Mouse (Mus musculus) liver, embryonic 14.5 days (tissue): ENCODE measurements around the gene Marveld1. TPM values are rescaled to one million over a fixed set of nuclear protein-coding genes. Genes with fewer than 3 reads are reported as not detected.
A peak's percentile ranks its signal among the peaks of the same experiment; 100 is the strongest.

Experiments
- ATAC-seq: fragments of 200-750 bp; cut with Nextera tagmentation; 2 replicates; pipeline ENCODE4 v1.8.0; 2017; ENCODE audit warnings: moderate number of reproducible peaks, mild to moderate bottlenecking, moderate library complexity; ENCODE audit not compliant: insufficient read depth
- DNase-seq, 3 experiments: peaks; one replicate each; pipeline ENCODE4 v3.0.0-alpha.2; 2012 to 2013; ENCODE audit warnings: low read depth in 3 of 3, low spot score in 3 of 3
- H3K27ac ChIP-seq: fragments of 300-500 bp; sonication (generic); 2 replicates; pipeline ENCODE4 v1.5.1; 2014; ENCODE audit warnings: moderate library complexity, mild to moderate bottlenecking, control low read depth, inconsistent platforms
- H3K27me3 ChIP-seq: fragments of 300-500 bp; sonication (generic); 2 replicates; pipeline ENCODE4 v1.6.1; 2014; ENCODE audit warnings: mild to moderate bottlenecking, low read length, moderate library complexity; ENCODE audit not compliant: control insufficient read depth, insufficient read depth
- H3K36me3 ChIP-seq: fragments of 300-500 bp; sonication (generic); replicated peaks from 2 replicates; pipeline ENCODE4 v1.6.1; 2014; ENCODE audit warnings: low read depth; ENCODE audit not compliant: control insufficient read depth, insufficient read depth
- H3K4me1 ChIP-seq, 2 experiments: fragments of 200-500 bp in 1 of 2; fragments of 300-500 bp in 1 of 2; sonication (generic) in 1 of 2; replicated peaks; 2 replicates each; pipeline ENCODE4 v1.6.1; 2012 to 2014; ENCODE audit warnings: antibody characterized with exemption in 1 of 2, inconsistent platforms in 1 of 2, low read length in 1 of 2; ENCODE audit not compliant: control insufficient read depth in 2 of 2, insufficient read depth in 2 of 2
- H3K4me2 ChIP-seq: fragments of 300-500 bp; sonication (generic); 2 replicates; pipeline ENCODE4 v1.6.1; 2014; ENCODE audit warnings: low read depth, mild to moderate bottlenecking, control low read depth, moderate library complexity
- H3K4me3 ChIP-seq, 2 experiments: fragments of 200-500 bp in 1 of 2; fragments of 300-500 bp in 1 of 2; sonication (generic) in 1 of 2; 2 replicates each; pipeline ENCODE4 v1.5.1; 2012 to 2014; ENCODE audit warnings: low read depth in 2 of 2, low read length in 2 of 2, mild to moderate bottlenecking in 2 of 2, control low read depth in 1 of 2, inconsistent platforms in 1 of 2, moderate library complexity in 1 of 2; ENCODE audit not compliant: insufficient read depth in 1 of 2
- H3K9ac ChIP-seq: fragments of 300-500 bp; sonication (generic); replicated peaks from 2 replicates; pipeline ENCODE4 v1.6.1; 2014; ENCODE audit warnings: mild to moderate bottlenecking, control low read depth, moderate library complexity
- H3K9me3 ChIP-seq: fragments of 300-500 bp; sonication (generic); 2 replicates; pipeline ENCODE4 v1.6.1; 2016; ENCODE audit warnings: low read length, mixed read lengths; ENCODE audit not compliant: control insufficient read depth
- CTCF ChIP-seq: IDR thresholded peaks from 2 replicates; pipeline ENCODE4 v1.5.1; 2016; ENCODE audit warnings: antibody characterized with exemption, low read depth, control low read depth
- EP300 ChIP-seq: IDR thresholded peaks from 2 replicates; pipeline ENCODE4 v1.6.1; 2016; ENCODE audit warnings: antibody characterized with exemption, low read depth
- WGBS: fragments of 180-500 bp; shearing (Covaris S2); extraction: QIAGEN DNeasy Blood & Tissue Kit; methylation state at CpG from one replicate; pipeline ENCODE4 v1.1.7; 2014; ENCODE audit not compliant: insufficient replicate concordance; 5-methylcytosine and 5-hydroxymethylcytosine counted together
- polyA plus RNA-seq, 2 experiments: library from polyadenylated mRNA; depleted of rRNA in 1 of 2; stranded (reverse) in 1 of 2; unstranded in 1 of 2; fragments of >200 nt; fragmentation: Nextera tagmentation in 1 of 2; extraction: Ambion mirVana in 1 of 2; gene quantifications; 2 replicates each; pipeline versions ENCODE4 v1.2.1 to v1.2.3; 2012 to 2014

Gene Marveld1
- polyA plus RNA-seq, 2 experiments: 1.6 to 7.6 TPM

GRCm38 (mm10) chr19:42167489-42167888 is 20.3 kb downstream of the Marveld1 start:
- no peak for DNase-seq

GRCm38 (mm10) chr19:42169322-42169975 is 22.2 kb downstream of the Marveld1 start:
- H3K4me2 ChIP-seq: peak overlapping the region; percentile 87
- H3K4me3 ChIP-seq: peak overlapping the region in 1 of 2 experiments; percentile 71; a peak in 2 of 4 replicates
- peaks cover 6% of the 10 kb centered on the region for H3K27me3 ChIP-seq
- H3K36me3 ChIP-seq: no peaks in the 10 kb centered on the region
- H3K27ac ChIP-seq: peak overlapping the region; percentile 46; the same call in 1 of the 2 replicates
- peak overlapping the region; percentile 42 for H3K9ac ChIP-seq
- H3K4me1 ChIP-seq: peaks cover 12 to 25% of the 10 kb centered on the region in 2 experiments
- TF ChIP-seq CTCF (no peak), EP300 (peak; percentile 79)
- no peaks in the 10 kb centered on the region for H3K9me3 ChIP-seq
- DNase-seq: peak; percentile 52 to 67 (median 64)
- 34% methylated on average over 10 of the region's 10 CpGs for WGBS
- peak; percentile 39; the same call in 1 of the 2 replicates for ATAC-seq

More at GRCm38 (mm10) chr19:42167489-42167888, 20.3 kb downstream of the Marveld1 start:
- ATAC-seq: no peak
- Histone ChIP-seq H3K9ac (no peak overlapping the region), H3K36me3 (no peaks in the 10 kb centered on the region), H3K27me3 (peaks cover 6% of the 10 kb centered on the region), H3K9me3 (no peaks in the 10 kb centered on the region), H3K4me1 (peaks cover 12 to 25% of the 10 kb centered on the region in 2 experiments), H3K4me3 (no peak overlapping the region), H3K27ac (no peak overlapping the region), H3K4me2 (no peak overlapping the region)
- 64% methylated on average over 9 of the region's 9 CpGs for WGBS
- TF ChIP-seq EP300 (no peak), CTCF (no peak)

GRCm38 (mm10) chr19:42170025-42170969 is 23.1 kb downstream of the Marveld1 start:
- peak; percentile 87 to 91 (median 89) for DNase-seq
- no peaks in the 10 kb centered on the region for H3K9me3 ChIP-seq
- WGBS: 1% methylated on average over 54 of the region's 56 CpGs
- ATAC-seq: peak; percentile 90
- peak overlapping the region; percentile 81 for H3K9ac ChIP-seq
- H3K4me1 ChIP-seq: peaks cover 12 to 25% of the 10 kb centered on the region in 2 experiments
- peak overlapping the region; percentile 46 for H3K27ac ChIP-seq
- H3K27me3 ChIP-seq: peaks cover 6% of the 10 kb centered on the region
- H3K4me2 ChIP-seq: peak overlapping the region; percentile 87
- TF ChIP-seq EP300 (no peak), CTCF (peak; percentile 24; the same call in 1 of the 2 replicates)
- peak overlapping the region; percentile 64 to 71 for H3K4me3 ChIP-seq
- H3K36me3 ChIP-seq: no peaks in the 10 kb centered on the region

- TF ChIP-seq CTCF (no peak), EP300 (peak; percentile 64)
- Histone ChIP-seq H3K36me3 (peaks cover 3% of the 10 kb centered on the region), H3K9me3 (no peaks in the 10 kb centered on the region), H3K4me3 (no peak overlapping the region), H3K27ac (peak overlapping the region; percentile 35), H3K27me3 (no peaks in the 10 kb centered on the region), H3K4me2 (peak overlapping the region; percentile 32), H3K4me1 (peaks cover 9 to 16% of the 10 kb centered on the region in 2 experiments), H3K9ac (0 out of 2 replicates have a peak overlapping the region, but pooled peaks have one; percentile 20)
- peak; percentile 33 to 50 (median 44) for DNase-seq
- WGBS: 13% methylated on average over 7 of the region's 7 CpGs
- peak; percentile 71 for ATAC-seq
Observed at GRCm38 (mm10) chr19:42176841-42177240, 29.6 kb downstream of the Marveld1 start.
